Mouse (Mus musculus) CH12.LX (cell line): ENCODE measurements around the gene Rhbdf2. TPM values are rescaled to one million over a fixed set of nuclear protein-coding genes. Genes with fewer than 3 reads are reported as not detected.

ENCODE experiments used
- DNase-seq: peaks from one replicate; pipeline ENCODE4 v3.0.0-alpha.2; 2013; ENCODE audit errors: extremely low read depth
- H3K27ac ChIP-seq: 2 replicates; pipeline ENCODE4 v1.5.1; 2012; ENCODE audit warnings: low read depth, mild to moderate bottlenecking, control low read depth, moderate library complexity; ENCODE audit not compliant: insufficient read depth
- H3K27me3 ChIP-seq: replicated peaks from 2 replicates; pipeline ENCODE3; 2012; ENCODE audit warnings: inconsistent platforms
- H3K36me3 ChIP-seq, 2 experiments: replicated peaks in 1 of 2; 2 replicates each; pipeline versions ENCODE3 to v1.6.1; 2012; ENCODE audit warnings: inconsistent platforms in 1 of 2, low read length in 1 of 2, mild to moderate bottlenecking in 1 of 2, mixed read lengths in 1 of 2, moderate library complexity in 1 of 2; ENCODE audit not compliant: control insufficient read depth in 1 of 2, insufficient read depth in 1 of 2
- H3K4me1 ChIP-seq, 2 experiments: 2 replicates each; pipeline ENCODE4 v1.6.1; 2012; ENCODE audit warnings: inconsistent platforms in 1 of 2, moderate library complexity in 1 of 2; ENCODE audit not compliant: insufficient read depth in 2 of 2, control insufficient read depth in 1 of 2
- H3K4me2 ChIP-seq: 2 replicates; pipeline ENCODE4 v1.6.1; 2012; ENCODE audit warnings: low read depth, mild to moderate bottlenecking, control low read depth; ENCODE audit not compliant: poor library complexity, insufficient read depth, severe bottlenecking
- H3K4me3 ChIP-seq, 3 experiments: fragments of 150-350 bp in 1 of 3; sonication (generic) in 1 of 3; replicated peaks in 1 of 3; 2 replicates each; pipeline versions ENCODE3 to v1.5.1; 2011 to 2012; ENCODE audit warnings: low read depth in 2 of 3, low read length in 2 of 3, mild to moderate bottlenecking in 2 of 3, moderate library complexity in 2 of 3, control low read depth in 1 of 3, improper control_type of control experiment in 1 of 3, inconsistent platforms in 1 of 3, mixed read lengths in 1 of 3; ENCODE audit not compliant: poor library complexity in 1 of 3
- H3K79me2 ChIP-seq: replicated peaks from 2 replicates; pipeline ENCODE4 v1.6.1; 2012; ENCODE audit warnings: mild to moderate bottlenecking, moderate library complexity; ENCODE audit not compliant: control insufficient read depth, poor library complexity, insufficient read depth, severe bottlenecking; ENCODE audit errors: extremely low read depth
- H3K9ac ChIP-seq: 2 replicates; pipeline ENCODE4 v1.6.1; 2012; ENCODE audit warnings: low read depth, mild to moderate bottlenecking, control low read depth, moderate library complexity; ENCODE audit not compliant: insufficient read depth
- H3K9me3 ChIP-seq: replicated peaks from 2 replicates; pipeline ENCODE3; 2012; ENCODE audit warnings: low read length, inconsistent platforms, mixed read lengths
- BHLHE40 ChIP-seq: IDR thresholded peaks from 2 replicates; pipeline ENCODE4 v1.6.1; 2011; ENCODE audit warnings: mild to moderate bottlenecking, low read depth, low read length, improper control_type of control experiment
- CHD1 ChIP-seq: IDR thresholded peaks from 2 replicates; pipeline ENCODE4 v1.6.1; 2012; ENCODE audit warnings: low read depth, low read length, improper control_type of control experiment, inconsistent platforms
- CTCF ChIP-seq, 2 experiments: IDR thresholded peaks in 1 of 2; conservative IDR thresholded peaks in 1 of 2; 2 replicates each; pipeline ENCODE4 v1.5.1; 2011 to 2012; ENCODE audit warnings: low read depth in 2 of 2, low read length in 2 of 2, improper control_type of control experiment in 1 of 2, inconsistent platforms in 1 of 2, mild to moderate bottlenecking in 1 of 2, moderate library complexity in 1 of 2
- ETS1 ChIP-seq: conservative IDR thresholded peaks from 2 replicates; pipeline ENCODE4 v1.6.1; 2012; ENCODE audit warnings: low read depth, mild to moderate bottlenecking, inconsistent platforms, low read length, improper control_type of control experiment, moderate library complexity
- GABPA ChIP-seq: IDR thresholded peaks from 2 replicates; pipeline ENCODE4 v1.6.1; 2012; ENCODE audit warnings: low read depth, low read length, improper control_type of control experiment, inconsistent platforms; ENCODE audit not compliant: insufficient replicate concordance
- HCFC1 ChIP-seq: IDR thresholded peaks from 2 replicates; pipeline ENCODE4 v1.6.1; 2012; ENCODE audit warnings: low read depth, mild to moderate bottlenecking, inconsistent platforms, low read length, improper control_type of control experiment
- JUN ChIP-seq: IDR thresholded peaks from 2 replicates; pipeline ENCODE4 v1.6.1; 2011; ENCODE audit warnings: low read depth, mild to moderate bottlenecking, low read length, improper control_type of control experiment, moderate library complexity; ENCODE audit not compliant: insufficient read depth
- KAT2A ChIP-seq: IDR thresholded peaks from 2 replicates; pipeline ENCODE4 v1.6.1; 2012; ENCODE audit warnings: low read length, improper control_type of control experiment, inconsistent platforms; ENCODE audit not compliant: insufficient replicate concordance
- MAFK ChIP-seq: IDR thresholded peaks from 2 replicates; pipeline ENCODE4 v1.6.1; 2011; ENCODE audit warnings: low read length, improper control_type of control experiment; ENCODE audit not compliant: insufficient replicate concordance
- MAX ChIP-seq: IDR thresholded peaks from 2 replicates; pipeline ENCODE4 v1.6.1; 2011; ENCODE audit warnings: low read length, improper control_type of control experiment
- MEF2A ChIP-seq: IDR thresholded peaks from 2 replicates; pipeline ENCODE4 v1.6.1; 2014; ENCODE audit warnings: low read depth, mild to moderate bottlenecking, inconsistent platforms, low read length, improper control_type of control experiment, borderline replicate concordance
- MYC ChIP-seq: IDR thresholded peaks from 2 replicates; pipeline ENCODE4 v1.6.1; 2011; ENCODE audit warnings: low read depth, mild to moderate bottlenecking, improper control_type of control experiment, low read length
- NELFE ChIP-seq: IDR thresholded peaks from 2 replicates; pipeline ENCODE4 v1.6.1; 2011; ENCODE audit warnings: low read depth, low read length, improper control_type of control experiment
- POLR2AphosphoS2 ChIP-seq: IDR thresholded peaks from 2 replicates; pipeline ENCODE4 v1.6.1; 2011; ENCODE audit warnings: low read depth, low read length, improper control_type of control experiment
- RAD21 ChIP-seq: IDR thresholded peaks from 2 replicates; pipeline ENCODE4 v1.6.1; 2011; ENCODE audit warnings: low read depth, mild to moderate bottlenecking, low read length, improper control_type of control experiment, moderate library complexity
- RCOR1 ChIP-seq: conservative IDR thresholded peaks from 2 replicates; pipeline ENCODE4 v1.6.1; 2012; ENCODE audit warnings: low read depth, mild to moderate bottlenecking, inconsistent platforms, low read length, improper control_type of control experiment
- SIN3A ChIP-seq: IDR thresholded peaks from 2 replicates; pipeline ENCODE4 v1.6.1; 2012; ENCODE audit warnings: low read length, improper control_type of control experiment, inconsistent platforms
- TBP ChIP-seq: conservative IDR thresholded peaks from 2 replicates; pipeline ENCODE4 v1.6.1; 2011; ENCODE audit warnings: low read depth, low read length, improper control_type of control experiment
- TCF12 ChIP-seq: IDR thresholded peaks from 2 replicates; pipeline ENCODE4 v1.6.1; 2014; ENCODE audit warnings: low read depth, mild to moderate bottlenecking, inconsistent platforms, low read length, improper control_type of control experiment
- USF1 ChIP-seq: IDR thresholded peaks from 2 replicates; pipeline ENCODE4 v1.6.1; 2014; ENCODE audit warnings: low read depth, mild to moderate bottlenecking, inconsistent platforms, low read length, improper control_type of control experiment
- USF2 ChIP-seq: conservative IDR thresholded peaks from 2 replicates; pipeline ENCODE4 v1.6.1; 2011; ENCODE audit warnings: low read depth, low read length, improper control_type of control experiment
- ZC3H11A ChIP-seq: IDR thresholded peaks from 2 replicates; pipeline ENCODE4 v1.6.1; 2012; ENCODE audit warnings: low read depth, mild to moderate bottlenecking, inconsistent platforms, low read length, improper control_type of control experiment
- ZKSCAN1 ChIP-seq: IDR thresholded peaks from 2 replicates; pipeline ENCODE4 v1.6.1; 2012; ENCODE audit warnings: low read depth, inconsistent platforms, low read length, improper control_type of control experiment, borderline replicate concordance
- ZNF384 ChIP-seq: IDR thresholded peaks from 2 replicates; pipeline ENCODE4 v1.6.1; 2012; ENCODE audit warnings: low read depth, low read length, improper control_type of control experiment, inconsistent platforms
- dilution Hi-C: fragments of 300-500 bp; cut with MboI; formaldehyde crosslinking; loops from 2 replicates; pipeline ENCODE4 v1.14.3; 2020; ENCODE audit warnings: low sequenced_read_pairs; ENCODE audit not compliant: extremely low pct_unique_long_range_greater_than_20kb, extremely low pct_ligation_motif_present
- in situ Hi-C: fragments of 300-500 bp; cut with MboI; formaldehyde crosslinking; loops from 3 replicates; pipeline ENCODE4 v1.14.3; 2019; ENCODE audit warnings: low sequenced_read_pairs, low pct_ligation_motif_present, low pct_unique_long_range_greater_than_20kb, mixed read lengths
- polyA plus RNA-seq: library from polyadenylated mRNA; unstranded; fragments of >175 nt; gene quantifications from 2 replicates; pipeline ENCODE4 v1.2.1, GENCODE M21; 2012; ENCODE audit warnings: low read depth; ENCODE audit not compliant: insufficient read length
- total RNA-seq, 2 experiments: library from RNA; depleted of rRNA; stranded (reverse); fragments of 300-350 nt in 1 of 2; fragments of >200 nt in 1 of 2; gene quantifications; 2 replicates each; pipeline ENCODE4 v1.2.3; 2012 to 2014

Gene Rhbdf2
- total and polyA plus RNA-seq, 3 experiments = 3.1 to 14.7 (median 12.1) TPM

GRCm38 (mm10) chr11:116619156-116619555 is 7.7 kb downstream of the Rhbdf2 start:
- no peak overlapping the region for H3K9ac ChIP-seq
- no peak overlapping the region for H3K27ac ChIP-seq
- H3K79me2 ChIP-seq = no peaks in the 10 kb centered on the region
- no peak overlapping the region for H3K4me2 ChIP-seq
- H3K27me3 ChIP-seq = no peaks in the 10 kb centered on the region
- dilution Hi-C loops = no loop called here
- peaks cover 63 to 91% of the 10 kb centered on the region in 2 experiments for H3K4me1 ChIP-seq
- no peak for DNase-seq
- H3K36me3 ChIP-seq = peaks cover 0 to 12% of the 10 kb centered on the region in 2 experiments
- no peak overlapping the region for H3K4me3 ChIP-seq
- no peak for TF ChIP-seq MYC
- no peak for TF ChIP-seq USF1
- no peak for TF ChIP-seq POLR2AphosphoS2
- TF ChIP-seq MAX = no peak
- no peak for TF ChIP-seq RAD21
- in situ Hi-C loops = no loop called here
- no peaks in the 10 kb centered on the region for H3K9me3 ChIP-seq

- TF ChIP-seq ZKSCAN1 (no peak), CTCF (conservative IDR thresholded peaks at IDR 0.05 in 1 of 2, IDR thresholded peaks at IDR 0.05 in 1 of 2; ENCODE audit: low read depth in 2 of 2, low read length in 2 of 2) (no peak), JUN (no peak), NELFE (no peak), ZC3H11A (no peak), BHLHE40 (no peak), TBP (no peak), KAT2A (no peak), ZNF384 (no peak), HCFC1 (no peak), MEF2A (no peak), CHD1 (no peak), GABPA (no peak), ETS1 (no peak), USF2 (no peak), SIN3A (no peak), RCOR1 (no peak), MAFK (no peak), TCF12 (no peak), MYC (no peak)
- DNase-seq = no peak
- no peaks in the 10 kb centered on the region for H3K27me3 ChIP-seq
- H3K4me2 ChIP-seq = no peak overlapping the region
- H3K9ac ChIP-seq = no peak overlapping the region
- H3K27ac ChIP-seq = no peak overlapping the region
- H3K79me2 ChIP-seq = no peaks in the 10 kb centered on the region
- in situ Hi-C loops (no loop called here), dilution Hi-C loops (no loop called here)
- H3K4me1 ChIP-seq = peaks cover 63 to 91% of the 10 kb centered on the region in 2 experiments
- H3K9me3 ChIP-seq = no peaks in the 10 kb centered on the region
- no peak overlapping the region for H3K4me3 ChIP-seq
- peaks cover 0 to 16% of the 10 kb centered on the region in 2 experiments for H3K36me3 ChIP-seq
These were observed 8.2 kb downstream of the Rhbdf2 start for GRCm38 (mm10) chr11:116618666-116619065.
